In the genomic region with DNA sequence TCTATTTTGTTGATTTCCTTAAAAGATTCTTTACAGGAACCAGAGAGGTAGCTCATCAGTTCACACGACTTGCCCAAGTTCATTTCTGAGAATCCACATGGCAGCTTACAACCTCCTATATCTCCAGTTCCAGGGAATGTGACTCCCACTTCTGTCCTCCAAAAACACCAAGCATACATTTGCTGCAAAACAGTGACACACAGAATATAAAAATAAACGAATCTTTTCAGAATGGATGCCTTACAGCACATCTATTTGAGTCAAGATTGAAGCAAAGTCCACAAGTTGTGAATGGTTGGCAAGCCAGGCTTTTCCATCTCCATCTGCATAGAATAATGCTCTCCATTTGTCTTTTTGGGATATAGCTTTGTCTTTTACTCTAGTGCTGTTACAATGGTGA, we compare ENCODE assay signal across 31 mouse cellular contexts.
"Had no signal": no experiment of that assay in that cellular context is flagged by ENCODE, and none has a peak within 500 bp of the region (broad histone marks: within the 10 kb centered on the region; RNA-seq: fewer than 3 reads in every experiment).

No protein-coding gene starts in this region.

- H3K27ac ChIP-seq: left cerebral cortex, adult 2 months; limb, embryonic 10.5 days; limb, embryonic 12.5 days; limb, embryonic 13.5 days; limb, embryonic 15.5 days; liver, embryonic 12.5 days; liver, embryonic 13.5 days; liver, embryonic 14.5 days; liver, embryonic 15.5 days; lung, embryonic 15.5 days; macrophage; midbrain, embryonic 10.5 days; midbrain, embryonic 12.5 days; midbrain, embryonic 13.5 days had no signal

- H3K36me3 ChIP-seq: limb, embryonic 10.5 days; limb, embryonic 12.5 days; limb, embryonic 13.5 days; limb, embryonic 15.5 days; liver, embryonic 12.5 days; liver, embryonic 13.5 days; liver, embryonic 15.5 days; lung, embryonic 15.5 days; midbrain, embryonic 10.5 days; midbrain, embryonic 12.5 days; midbrain, embryonic 13.5 days had no signal

- H3K9ac ChIP-seq: limb, embryonic 12.5 days; limb, embryonic 13.5 days; limb, embryonic 15.5 days; liver, embryonic 12.5 days; liver, embryonic 13.5 days; liver, embryonic 14.5 days; liver, embryonic 15.5 days; liver, postnatal 0 days; lung, embryonic 14.5 days; lung, embryonic 15.5 days; midbrain, embryonic 12.5 days; midbrain, embryonic 13.5 days had no signal

- H3K9me3 ChIP-seq: limb, embryonic 10.5 days; limb, embryonic 12.5 days; limb, embryonic 13.5 days; limb, embryonic 15.5 days; liver, embryonic 12.5 days; liver, embryonic 13.5 days; liver, embryonic 15.5 days; lung, embryonic 15.5 days; megakaryocyte, embryonic 14.5 days; midbrain, embryonic 10.5 days; midbrain, embryonic 12.5 days; midbrain, embryonic 13.5 days had no signal

- DNase-seq: left cerebral cortex, postnatal 4 days; liver; liver, embryonic 13.5 days; liver, postnatal 0 days; lung, adult 18-20 months; lung, adult 2 months; lung, embryonic 14.5 days; lung, postnatal 10 days; lung, postnatal 14 days; lung, postnatal 36 days; lung, postnatal 4 days; midbrain, embryonic 14.5 days had no signal

- H3K4me1 ChIP-seq: limb, embryonic 10.5 days; limb, embryonic 12.5 days; limb, embryonic 13.5 days; limb, embryonic 15.5 days; liver, embryonic 12.5 days; liver, embryonic 13.5 days; liver, embryonic 15.5 days; lung, embryonic 15.5 days; megakaryocyte, embryonic 14.5 days; midbrain, embryonic 10.5 days; midbrain, embryonic 12.5 days; midbrain, embryonic 13.5 days had no signal

- ATAC-seq: liver, embryonic 12.5 days; liver, postnatal 0 days; lung, postnatal 0 days; midbrain, embryonic 13.5 days; midbrain, embryonic 16.5 days had no signal

- H3K27me3 ChIP-seq: limb, embryonic 12.5 days; limb, embryonic 13.5 days; limb, embryonic 15.5 days; liver, embryonic 12.5 days; liver, embryonic 13.5 days; liver, embryonic 15.5 days; lung, embryonic 15.5 days; megakaryocyte, embryonic 14.5 days; midbrain, embryonic 12.5 days; midbrain, embryonic 13.5 days had no signal

- H3K4me2 ChIP-seq: limb, embryonic 12.5 days; limb, embryonic 13.5 days; limb, embryonic 15.5 days; liver, embryonic 11.5 days; liver, embryonic 12.5 days; liver, embryonic 13.5 days; liver, embryonic 15.5 days; lung, embryonic 14.5 days; lung, embryonic 15.5 days; midbrain, embryonic 11.5 days; midbrain, embryonic 12.5 days; midbrain, embryonic 13.5 days had no signal

- H3K4me3 ChIP-seq: left cerebral cortex, adult 2 months; limb, embryonic 10.5 days; limb, embryonic 12.5 days; limb, embryonic 13.5 days; limb, embryonic 15.5 days; liver, embryonic 12.5 days; liver, embryonic 13.5 days; liver, embryonic 15.5 days; lung, embryonic 15.5 days; megakaryocyte, embryonic 14.5 days; midbrain, embryonic 10.5 days; midbrain, embryonic 12.5 days; midbrain, embryonic 13.5 days; myocyte had no signal
